Mouse (Mus musculus): ENCODE measurements around the gene Rasl11b. TPM values are rescaled to one million over a fixed set of nuclear protein-coding genes. Genes with fewer than 3 reads are reported as not detected.

Rasl11b gene
- polyA plus RNA-seq, 1 experiment from 2014 or later = 28.8 TPM

- H3K4me2 ChIP-seq (ENCODE audit: low read depth, low read length, severe bottlenecking) = no peak overlapping the region
- no peaks in the 10 kb centered on the region for H3K9me3 ChIP-seq (ENCODE audit: control insufficient read depth, low read length)
- H3K27me3 ChIP-seq (ENCODE audit: control insufficient read depth, insufficient read depth, low read length) = no peaks in the 10 kb centered on the region
- no peak overlapping the region for H3K9ac ChIP-seq (ENCODE audit: low read length)
- WGBS = 90% methylated on average over 11 of the region's 11 CpGs
- H3K36me3 ChIP-seq (ENCODE audit: control insufficient read depth, insufficient read depth, low read length) = peaks cover 2% of the 10 kb centered on the region; the same call in 1 of the 2 replicates
- no peak overlapping the region for H3K27ac ChIP-seq (ENCODE audit: low read depth, low read length)
- no peak overlapping the region for H3K4me3 ChIP-seq (ENCODE audit: low read depth, low read length)
- ATAC-seq (replicated peaks; ENCODE audit: low FRiP score) (no peak), DNase-seq (ENCODE audit: low spot score) (no peak)
- H3K4me1 ChIP-seq (replicated peaks; ENCODE audit: control insufficient read depth, insufficient read depth, low read length) = peaks cover 2% of the 10 kb centered on the region; the same call in 1 of the 2 replicates
Observed at GRCm38 (mm10) chr5:74198446-74198845, 3.4 kb downstream of the Rasl11b start.

GRCm38 (mm10) chr5:74199793-74200192 is 4.7 kb downstream of the Rasl11b start:
- Histone ChIP-seq H3K27ac (ENCODE audit: low read depth, low read length) (no peak overlapping the region), H3K27me3 (ENCODE audit: control insufficient read depth, insufficient read depth, low read length) (no peaks in the 10 kb centered on the region), H3K9ac (ENCODE audit: low read length) (no peak overlapping the region), H3K4me2 (ENCODE audit: low read depth, low read length, severe bottlenecking) (no peak overlapping the region), H3K36me3 (ENCODE audit: control insufficient read depth, insufficient read depth, low read length) (peaks cover 2% of the 10 kb centered on the region; the same call in 1 of the 2 replicates), H3K9me3 (ENCODE audit: control insufficient read depth, low read length) (no peaks in the 10 kb centered on the region), H3K4me3 (ENCODE audit: low read depth, low read length) (no peak overlapping the region), H3K4me1 (replicated peaks; ENCODE audit: control insufficient read depth, insufficient read depth, low read length) (no peaks in the 10 kb centered on the region; the same call in 1 of the 2 replicates)
- 94% methylated on average over 13 of the region's 13 CpGs for WGBS
- ATAC-seq (replicated peaks; ENCODE audit: low FRiP score) (no peak), DNase-seq (ENCODE audit: low spot score) (no peak)

- peaks cover 1% of the 10 kb centered on the region; the same call in 1 of the 2 replicates for H3K4me1 ChIP-seq (replicated peaks; ENCODE audit: control insufficient read depth, insufficient read depth, low read length)
- no peak for ATAC-seq (replicated peaks; ENCODE audit: low FRiP score)
Observed at GRCm38 (mm10) chr5:74200481-74200880, 5.4 kb downstream of the Rasl11b start.

GRCm38 (mm10) chr5:74201570-74202357 is 6.7 kb downstream of the Rasl11b start:
- WGBS = 68% methylated on average over 10 of the region's 10 CpGs
- H3K4me3 ChIP-seq (ENCODE audit: low read depth, low read length) = no peak overlapping the region
- H3K4me2 ChIP-seq (ENCODE audit: low read depth, low read length, severe bottlenecking) = no peak overlapping the region
- H3K27me3 ChIP-seq (ENCODE audit: control insufficient read depth, insufficient read depth, low read length) = no peaks in the 10 kb centered on the region
- H3K36me3 ChIP-seq (ENCODE audit: control insufficient read depth, insufficient read depth, low read length) = peaks cover 2% of the 10 kb centered on the region; the same call in 1 of the 2 replicates
- H3K9me3 ChIP-seq (ENCODE audit: control insufficient read depth, low read length) = no peaks in the 10 kb centered on the region
- no peak overlapping the region for H3K27ac ChIP-seq (ENCODE audit: low read depth, low read length)
- H3K9ac ChIP-seq (ENCODE audit: low read length) = no peak overlapping the region
- DNase-seq (ENCODE audit: low spot score) (no peak), ATAC-seq (replicated peaks; ENCODE audit: low FRiP score) (no peak)
- H3K4me1 ChIP-seq (replicated peaks; ENCODE audit: control insufficient read depth, insufficient read depth, low read length) = peaks cover 3% of the 10 kb centered on the region; the same call in 1 of the 2 replicates

More at GRCm38 (mm10) chr5:74200481-74200880, 5.4 kb downstream of the Rasl11b start:
- 93% methylated on average over 8 of the region's 8 CpGs for WGBS
- Histone ChIP-seq H3K27ac (ENCODE audit: low read depth, low read length) (no peak overlapping the region), H3K9ac (ENCODE audit: low read length) (no peak overlapping the region), H3K9me3 (ENCODE audit: control insufficient read depth, low read length) (no peaks in the 10 kb centered on the region), H3K36me3 (ENCODE audit: control insufficient read depth, insufficient read depth, low read length) (peaks cover 2% of the 10 kb centered on the region; the same call in 1 of the 2 replicates), H3K4me3 (ENCODE audit: low read depth, low read length) (no peak overlapping the region), H3K4me2 (ENCODE audit: low read depth, low read length, severe bottlenecking) (no peak overlapping the region), H3K27me3 (ENCODE audit: control insufficient read depth, insufficient read depth, low read length) (no peaks in the 10 kb centered on the region)
- DNase-seq (ENCODE audit: low spot score) = no peak

GRCm38 (mm10) chr5:74202515-74202914 is 7.4 kb downstream of the Rasl11b start:
- H3K9ac ChIP-seq (ENCODE audit: low read length) = no peak overlapping the region
- H3K27ac ChIP-seq (ENCODE audit: low read depth, low read length) = no peak overlapping the region
- ATAC-seq (replicated peaks; ENCODE audit: low FRiP score) (no peak), DNase-seq (ENCODE audit: low spot score) (no peak)
- no peak overlapping the region for H3K4me2 ChIP-seq (ENCODE audit: low read depth, low read length, severe bottlenecking)
- no peaks in the 10 kb centered on the region for H3K27me3 ChIP-seq (ENCODE audit: control insufficient read depth, insufficient read depth, low read length)
- peaks cover 2% of the 10 kb centered on the region; the same call in 1 of the 2 replicates for H3K36me3 ChIP-seq (ENCODE audit: control insufficient read depth, insufficient read depth, low read length)
- WGBS = 85% methylated on average over 4 of the region's 4 CpGs
- no peaks in the 10 kb centered on the region for H3K9me3 ChIP-seq (ENCODE audit: control insufficient read depth, low read length)
- peaks cover 3% of the 10 kb centered on the region; the same call in 1 of the 2 replicates for H3K4me1 ChIP-seq (replicated peaks; ENCODE audit: control insufficient read depth, insufficient read depth, low read length)
- H3K4me3 ChIP-seq (ENCODE audit: low read depth, low read length) = no peak overlapping the region

GRCm38 (mm10) chr5:74204465-74204864 is 9.4 kb downstream of the Rasl11b start:
- 0 out of 2 replicates have a peak, but pooled peaks cover 3% of the 10 kb centered on the region for H3K4me1 ChIP-seq (replicated peaks; ENCODE audit: control insufficient read depth, insufficient read depth, low read length)
- no peak overlapping the region for H3K27ac ChIP-seq (ENCODE audit: low read depth, low read length)
- no peak overlapping the region for H3K4me2 ChIP-seq (ENCODE audit: low read depth, low read length, severe bottlenecking)
- H3K9ac ChIP-seq (ENCODE audit: low read length) = no peak overlapping the region
- ATAC-seq (replicated peaks; ENCODE audit: low FRiP score) (no peak), DNase-seq (ENCODE audit: low spot score) (no peak)
- peaks cover 2% of the 10 kb centered on the region; the same call in 1 of the 2 replicates for H3K36me3 ChIP-seq (ENCODE audit: control insufficient read depth, insufficient read depth, low read length)
- H3K4me3 ChIP-seq (ENCODE audit: low read depth, low read length) = no peak overlapping the region
- no peaks in the 10 kb centered on the region for H3K27me3 ChIP-seq (ENCODE audit: control insufficient read depth, insufficient read depth, low read length)
- 76% methylated on average over 5 of the region's 5 CpGs for WGBS
- no peaks in the 10 kb centered on the region for H3K9me3 ChIP-seq (ENCODE audit: control insufficient read depth, low read length)

- H3K27ac ChIP-seq (ENCODE audit: low read depth, low read length) = no peak overlapping the region
- no peaks in the 10 kb centered on the region for H3K9me3 ChIP-seq (ENCODE audit: control insufficient read depth, low read length)
- no peak for DNase-seq (ENCODE audit: low spot score)
- no peak overlapping the region for H3K4me2 ChIP-seq (ENCODE audit: low read depth, low read length, severe bottlenecking)
- 44% methylated on average over 8 of the region's 8 CpGs for WGBS
- H3K9ac ChIP-seq (ENCODE audit: low read length) = no peak overlapping the region
- H3K27me3 ChIP-seq (ENCODE audit: control insufficient read depth, insufficient read depth, low read length) = no peaks in the 10 kb centered on the region
- no peaks in the 10 kb centered on the region for H3K36me3 ChIP-seq (ENCODE audit: control insufficient read depth, insufficient read depth, low read length)
- H3K4me1 ChIP-seq (replicated peaks; ENCODE audit: control insufficient read depth, insufficient read depth, low read length) = peaks cover 3% of the 10 kb centered on the region; the same call in 1 of the 2 replicates
- no peak for ATAC-seq (replicated peaks; ENCODE audit: low FRiP score)
- H3K4me3 ChIP-seq (ENCODE audit: low read depth, low read length) = no peak overlapping the region
Observed at GRCm38 (mm10) chr5:74205509-74205908, 10.4 kb downstream of the Rasl11b start.

GRCm38 (mm10) chr5:74206038-74206437 is 11.0 kb downstream of the Rasl11b start:
- H3K9ac ChIP-seq (ENCODE audit: low read length) = no peak overlapping the region
- H3K4me2 ChIP-seq (ENCODE audit: low read depth, low read length, severe bottlenecking) = no peak overlapping the region
- H3K4me1 ChIP-seq (replicated peaks; ENCODE audit: control insufficient read depth, insufficient read depth, low read length) = peaks cover 3% of the 10 kb centered on the region; the same call in 1 of the 2 replicates
- ATAC-seq (replicated peaks; ENCODE audit: low FRiP score) = no peak
- no peaks in the 10 kb centered on the region for H3K36me3 ChIP-seq (ENCODE audit: control insufficient read depth, insufficient read depth, low read length)
- no peak for DNase-seq (ENCODE audit: low spot score)
- H3K4me3 ChIP-seq (ENCODE audit: low read depth, low read length) = no peak overlapping the region
- no peaks in the 10 kb centered on the region for H3K27me3 ChIP-seq (ENCODE audit: control insufficient read depth, insufficient read depth, low read length)
- no peak overlapping the region for H3K27ac ChIP-seq (ENCODE audit: low read depth, low read length)
- WGBS = 90% methylated on average over 7 of the region's 7 CpGs
- no peaks in the 10 kb centered on the region for H3K9me3 ChIP-seq (ENCODE audit: control insufficient read depth, low read length)
